ENCODE assay signal across 8 mouse cellular contexts in genomic region chr7:65156514-65156911, GRCm38 (mm10). TPM values are rescaled to one million over a fixed set of nuclear protein-coding genes. Genes with fewer than 3 reads are reported as not detected.
DNase-seq lines count a peak whose midpoint lies in the region; ATAC-seq lines count a peak whose summit lies in the region.

Gene Fam189a1 (minus strand): TSS chr7:65156570.

- H3K27me3 ChIP-seq in kidney, embryonic 15.5 days: peaks cover 61% of the 10 kb centered on the region
- H3K27me3 ChIP-seq in forebrain, embryonic 10.5 days (ENCODE audit: poor library complexity, severe bottlenecking): peaks cover 67% of the 10 kb centered on the region
- H3K27me3 ChIP-seq in intestine, embryonic 14.5 days (replicated peaks; ENCODE audit: control insufficient read depth, insufficient read depth, low read length): peaks cover 46% of the 10 kb centered on the region
- peaks cover 63% of the 10 kb centered on the region for H3K27me3 ChIP-seq in liver, embryonic 12.5 days (replicated peaks)

- no peak within 1 kb of the TSS for H3K27ac ChIP-seq in kidney, embryonic 15.5 days
- peak within 1 kb of the TSS; percentile 83 for H3K27ac ChIP-seq in forebrain, embryonic 10.5 days
- peak within 1 kb of the TSS; percentile 9; the same call in 1 of the 2 replicates for H3K27ac ChIP-seq in intestine, embryonic 14.5 days (ENCODE audit: low read depth)
- H3K27ac ChIP-seq in liver, embryonic 12.5 days: no peak within 1 kb of the TSS

- peaks cover 19% of the 10 kb centered on the region; the same call in 1 of the 2 replicates for H3K4me1 ChIP-seq in kidney, embryonic 15.5 days
- peaks cover 28% of the 10 kb centered on the region for H3K4me1 ChIP-seq in forebrain, embryonic 10.5 days
- 0 out of 2 replicates have a peak, but pooled peaks cover 4% of the 10 kb centered on the region for H3K4me1 ChIP-seq in intestine, embryonic 14.5 days (replicated peaks; ENCODE audit: control insufficient read depth, insufficient read depth, low read length)
- H3K4me1 ChIP-seq in liver, embryonic 12.5 days: no peaks in the 10 kb centered on the region

- under 1% methylated on average over 35 of the region's 50 CpGs for WGBS in kidney, embryonic 15.5 days
- under 1% methylated on average over 48 of the region's 50 CpGs for WGBS in forebrain, embryonic 10.5 days
- WGBS in intestine, embryonic 14.5 days: under 1% methylated on average over 40 of the region's 50 CpGs
- WGBS in liver, embryonic 12.5 days (ENCODE audit: insufficient replicate concordance): 2% methylated on average over 34 of the region's 50 CpGs

- peak within 1 kb of the TSS; percentile 100 for H3K4me2 ChIP-seq in kidney, embryonic 15.5 days
- peak within 1 kb of the TSS; percentile 97 for H3K4me2 ChIP-seq in intestine, embryonic 14.5 days (ENCODE audit: low read length)
- H3K4me2 ChIP-seq in liver, embryonic 12.5 days: peak within 1 kb of the TSS; percentile 71

- no peaks in the 10 kb centered on the region for H3K9me3 ChIP-seq in kidney, embryonic 15.5 days (replicated peaks)
- H3K9me3 ChIP-seq in forebrain, embryonic 10.5 days: no peaks in the 10 kb centered on the region
- H3K9me3 ChIP-seq in intestine, embryonic 14.5 days (ENCODE audit: control insufficient read depth, low read length): no peaks in the 10 kb centered on the region
- H3K9me3 ChIP-seq in liver, embryonic 12.5 days (replicated peaks): no peaks in the 10 kb centered on the region

- H3K4me3 ChIP-seq in kidney, embryonic 15.5 days (replicated peaks): peak within 1 kb of the TSS; percentile 62
- peak within 1 kb of the TSS; percentile 73 for H3K4me3 ChIP-seq in forebrain, embryonic 10.5 days
- peak within 1 kb of the TSS; percentile 63 for H3K4me3 ChIP-seq in intestine, embryonic 14.5 days (ENCODE audit: low read depth, low read length)
- H3K4me3 ChIP-seq in liver, embryonic 12.5 days: peak within 1 kb of the TSS; percentile 50

- H3K36me3 ChIP-seq in kidney, embryonic 15.5 days: no peaks in the 10 kb centered on the region
- H3K36me3 ChIP-seq in forebrain, embryonic 10.5 days (replicated peaks): no peaks in the 10 kb centered on the region
- no peaks in the 10 kb centered on the region for H3K36me3 ChIP-seq in intestine, embryonic 14.5 days (ENCODE audit: control insufficient read depth, insufficient read depth, low read length)
- H3K36me3 ChIP-seq in liver, embryonic 12.5 days: no peaks in the 10 kb centered on the region

- DNase-seq in kidney, adult 9 months: no peak
- DNase-seq in adrenal gland, postnatal 25 days: peak; percentile 8
- peak; percentile 53 for DNase-seq in forebrain, embryonic 10.5 days (ENCODE audit: extremely low spot score, low spot score)
- DNase-seq in intestine, embryonic 14.5 days (ENCODE audit: low spot score): peak; percentile 85
- peak; percentile 54 for DNase-seq in retina, embryonic 14.5 days (ENCODE audit: low spot score)
- DNase-seq in urinary bladder, postnatal 36 days (ENCODE audit: low spot score in 2 of 2): no peak

- peak; percentile 85 for ATAC-seq in kidney, embryonic 15.5 days (replicated peaks; ENCODE audit: low FRiP score)
- ATAC-seq in intestine, embryonic 14.5 days (replicated peaks; ENCODE audit: low FRiP score, low TSS enrichment, low read depth): peak; percentile 63
- no peak for ATAC-seq in liver, embryonic 12.5 days

- H3K9ac ChIP-seq in kidney, embryonic 15.5 days: peak within 1 kb of the TSS; percentile 58
- peak within 1 kb of the TSS; percentile 56 for H3K9ac ChIP-seq in intestine, embryonic 14.5 days (ENCODE audit: low read length)
- no peak within 1 kb of the TSS for H3K9ac ChIP-seq in liver, embryonic 12.5 days

RNA-seq across cellular contexts. Expression of gene Fam189a1, which starts in this region (rescaled TPM):
- 0.33 and 0.66 TPM in 2 replicates for polyA plus RNA-seq in kidney, embryonic 15.5 days (2015; fragmentation: Nextera tagmentation; extraction: Ambion mirVana)
- 0.33 and 0.70 TPM in 2 replicates for total RNA-seq in adrenal gland, postnatal 25 days (2021)
- 0.57 and 1.0 TPM in 2 replicates for polyA plus RNA-seq in forebrain, embryonic 10.5 days (2016; fragmentation: Nextera tagmentation; extraction: Ambion mirVana)
- 1.2 and 2.3 TPM in 2 replicates for polyA plus RNA-seq in intestine, embryonic 14.5 days (2014; fragmentation: Nextera tagmentation; extraction: Ambion mirVana)
- polyA plus RNA-seq in liver, embryonic 12.5 days (2016; fragmentation: Nextera tagmentation; extraction: Ambion mirVana): not detected in 2 replicates

Comparison
In these comparisons a context has a peak if more than half of its experiments do, and no peak if none do; other contexts are left out.
1. Peak in ATAC-seq, H3K4me3 ChIP-seq, H3K9ac ChIP-seq and H3K4me2 ChIP-seq in kidney, embryonic 15.5 days; RNA of the gene not detected or under 1 TPM.
2. Peak in DNase-seq in adrenal gland, postnatal 25 days; RNA of the gene not detected or under 1 TPM.
3. H3K27ac ChIP-seq: peak in forebrain, embryonic 10.5 days (single experiment) and intestine, embryonic 14.5 days (single experiment); none in kidney, embryonic 15.5 days (single experiment) and liver, embryonic 12.5 days (single experiment).
4. DNase-seq: peak in forebrain, embryonic 10.5 days (single experiment), intestine, embryonic 14.5 days (single experiment) and retina, embryonic 14.5 days (single experiment); none in kidney, adult 9 months (single experiment) and urinary bladder, postnatal 36 days (0 of 2).
5. Peak in every context shown above with its lines, with median percentiles within 50 percentile points of each other: H3K4me2 ChIP-seq and H3K4me3 ChIP-seq.